Mouse (Mus musculus) thymus, adult 2 months (tissue): ENCODE results near the gene Entpd5. TPM values are rescaled to one million over a fixed set of nuclear protein-coding genes. Genes with fewer than 3 reads are reported as not detected.

Source experiments
- DNase-seq: peaks from one replicate; pipeline ENCODE4 v3.0.0; 2021
- H3K27ac ChIP-seq: fragments of 200-500 bp; 2 replicates; pipeline ENCODE4 v1.5.1; 2012; ENCODE audit warnings: low read length, control low read depth; ENCODE audit not compliant: control insufficient read depth, insufficient read depth
- H3K27me3 ChIP-seq: fragments of 200-500 bp; 2 replicates; pipeline ENCODE4 v1.6.1; 2012; ENCODE audit warnings: mild to moderate bottlenecking, low read length, moderate library complexity, mixed read lengths; ENCODE audit not compliant: control insufficient read depth, insufficient read depth
- H3K36me3 ChIP-seq: fragments of 200-500 bp; 2 replicates; pipeline ENCODE4 v1.6.1; 2012; ENCODE audit warnings: mild to moderate bottlenecking, low read length, moderate library complexity; ENCODE audit not compliant: control insufficient read depth, insufficient read depth
- H3K4me1 ChIP-seq: fragments of 200-500 bp; replicated peaks from 2 replicates; pipeline ENCODE4 v1.6.1; 2012; ENCODE audit warnings: low read length; ENCODE audit not compliant: control insufficient read depth, insufficient read depth
- H3K4me3 ChIP-seq: fragments of 200-500 bp; 2 replicates; pipeline ENCODE4 v1.5.1; 2012; ENCODE audit warnings: mild to moderate bottlenecking, low read length, control low read depth, moderate library complexity; ENCODE audit not compliant: control insufficient read depth, insufficient read depth
- CTCF ChIP-seq: fragments of 200-500 bp; IDR thresholded peaks from 2 replicates; pipeline ENCODE4 v1.5.1; 2012; ENCODE audit warnings: mild to moderate bottlenecking, control low read depth, low read length, moderate library complexity, borderline replicate concordance; ENCODE audit not compliant: control insufficient read depth, poor library complexity, insufficient read depth; ENCODE audit errors: extremely low read depth
- POLR2A ChIP-seq: fragments of 200-500 bp; IDR thresholded peaks from 2 replicates; pipeline ENCODE4 v1.6.1; 2012; ENCODE audit warnings: mild to moderate bottlenecking, low read length, control low read depth, moderate library complexity; ENCODE audit not compliant: control insufficient read depth, poor library complexity, insufficient read depth; ENCODE audit errors: extremely low read depth
- WGBS: fragments of 180-500 bp; shearing (Covaris S2); methylation state at CpG from one replicate; pipeline ENCODE4 v1.1.7; 2018; 5-methylcytosine and 5-hydroxymethylcytosine counted together
- polyA plus RNA-seq: library from polyadenylated mRNA; depleted of rRNA; stranded (reverse); fragments of >200 nt; gene quantifications from 2 replicates; pipeline ENCODE4 v1.2.3, GENCODE M21; 2012

Gene Entpd5
- polyA plus RNA-seq, 1 experiment, result 24.8 TPM

- no peak for TF ChIP-seq POLR2A
- no peak for TF ChIP-seq CTCF
- H3K4me3 ChIP-seq, result no peak overlapping the region
Observed at GRCm38 (mm10) chr12:84400068-84400467, 8.8 kb downstream of the Entpd5 start.

DNA sequence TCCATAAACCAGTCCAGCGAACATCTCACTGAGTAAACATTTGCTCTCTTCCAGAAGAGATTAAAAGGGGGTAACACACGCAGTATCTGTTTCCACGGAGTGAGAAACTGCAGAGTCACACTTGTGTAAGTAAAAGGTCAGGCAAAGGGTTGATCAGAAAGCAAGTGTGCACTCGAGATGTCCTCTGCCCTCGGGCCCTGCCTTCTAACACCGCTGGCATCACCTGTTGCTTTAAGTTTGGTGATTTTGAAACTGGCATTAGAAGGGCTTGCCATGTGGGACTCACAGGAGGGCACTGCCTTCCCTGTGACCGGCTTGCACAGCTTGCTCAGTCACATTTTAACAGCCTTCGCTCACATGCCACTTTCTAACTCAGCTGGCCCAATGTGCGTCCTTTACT is 9.2 kb downstream of the Entpd5 start:
- Histone ChIP-seq H3K27ac (no peak overlapping the region), H3K4me3 (no peak overlapping the region), H3K27me3 (no peaks in the 10 kb centered on the region), H3K36me3 (peaks cover 22% of the 10 kb centered on the region), H3K4me1 (no peaks in the 10 kb centered on the region)
- WGBS, result 96% methylated on average over 9 of the region's 9 CpGs
- TF ChIP-seq CTCF (no peak), POLR2A (no peak)
- DNase-seq, result no peak

More at GRCm38 (mm10) chr12:84400068-84400467, 8.8 kb downstream of the Entpd5 start:
- no peak for DNase-seq
- Histone ChIP-seq H3K27ac (no peak overlapping the region), H3K36me3 (peaks cover 22% of the 10 kb centered on the region), H3K4me1 (no peaks in the 10 kb centered on the region), H3K27me3 (no peaks in the 10 kb centered on the region)
- WGBS, result 97% methylated on average over 3 of the region's 3 CpGs

- H3K36me3 ChIP-seq, result peaks cover 26% of the 10 kb centered on the region
- H3K4me3 ChIP-seq, result no peak overlapping the region
- WGBS, result 96% methylated on average over 9 of the region's 9 CpGs
- TF ChIP-seq CTCF (no peak), POLR2A (no peak)
- DNase-seq, result no peak
- no peaks in the 10 kb centered on the region for H3K27me3 ChIP-seq
- H3K4me1 ChIP-seq, result no peaks in the 10 kb centered on the region
- no peak overlapping the region for H3K27ac ChIP-seq
Observed at GRCm38 (mm10) chr12:84399135-84399534, 9.7 kb downstream of the Entpd5 start.

DNA sequence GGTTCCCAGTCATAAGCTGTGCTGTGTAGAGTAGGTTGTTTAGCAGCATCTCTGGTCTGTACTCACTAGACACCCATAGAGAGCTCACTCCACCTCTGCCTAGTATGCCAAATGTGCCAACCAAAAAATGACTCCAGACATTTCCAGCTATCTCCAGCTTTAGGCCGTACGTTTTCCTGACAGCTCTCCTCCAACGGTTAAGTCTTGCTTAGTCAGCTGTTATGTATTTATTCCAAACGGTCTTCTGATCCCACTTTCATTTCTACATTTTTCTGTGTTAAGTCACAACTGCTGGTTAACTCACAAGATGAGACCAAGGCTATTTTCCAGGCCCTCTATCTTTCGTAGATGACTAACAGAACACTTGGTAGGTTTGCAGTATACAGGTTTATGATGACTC is 10.2 kb downstream of the Entpd5 start:
- Histone ChIP-seq H3K4me1 (no peaks in the 10 kb centered on the region), H3K4me3 (no peak overlapping the region), H3K27ac (no peak overlapping the region), H3K27me3 (no peaks in the 10 kb centered on the region), H3K36me3 (peaks cover 31% of the 10 kb centered on the region)
- TF ChIP-seq CTCF, result no peak
- TF ChIP-seq POLR2A, result no peak
- WGBS, result 94% methylated on average over 5 of the region's 5 CpGs
- no peak for DNase-seq

GRCm38 (mm10) chr12:84397685-84398084 is 11.1 kb downstream of the Entpd5 start:
- DNase-seq, result no peak
- TF ChIP-seq POLR2A (no peak), CTCF (no peak)
- H3K27me3 ChIP-seq, result no peaks in the 10 kb centered on the region
- H3K36me3 ChIP-seq, result peaks cover 31% of the 10 kb centered on the region
- H3K4me1 ChIP-seq, result no peaks in the 10 kb centered on the region
- no peak overlapping the region for H3K4me3 ChIP-seq
- H3K27ac ChIP-seq, result no peak overlapping the region

- WGBS, result 93% methylated on average over 14 of the region's 14 CpGs
- no peak for DNase-seq
- no peaks in the 10 kb centered on the region for H3K27me3 ChIP-seq
Observed at GRCm38 (mm10) chr12:84396947-84397679, 11.7 kb downstream of the Entpd5 start.

GRCm38 (mm10) chr12:84393847-84394246 is 15.0 kb downstream of the Entpd5 start:
- H3K27ac ChIP-seq, result no peak overlapping the region
- no peaks in the 10 kb centered on the region for H3K27me3 ChIP-seq
- H3K4me3 ChIP-seq, result no peak overlapping the region
- peaks cover 39% of the 10 kb centered on the region for H3K36me3 ChIP-seq
- peaks cover 5% of the 10 kb centered on the region for H3K4me1 ChIP-seq
- 98% methylated on average over 5 of the region's 5 CpGs for WGBS
- TF ChIP-seq POLR2A, result no peak
- TF ChIP-seq CTCF, result no peak
- DNase-seq, result no peak

More at GRCm38 (mm10) chr12:84396947-84397679, 11.7 kb downstream of the Entpd5 start:
- TF ChIP-seq CTCF, result no peak
- peaks cover 35% of the 10 kb centered on the region for H3K36me3 ChIP-seq
- H3K4me1 ChIP-seq, result no peaks in the 10 kb centered on the region
- no peak overlapping the region for H3K4me3 ChIP-seq
- no peak overlapping the region for H3K27ac ChIP-seq
